Mouse (Mus musculus): Measurements from ENCODE around the gene Sarnp. TPM values are rescaled to one million over a fixed set of nuclear protein-coding genes. Genes with fewer than 3 reads are reported as not detected.

Gene Sarnp
- polyA plus RNA-seq, 1 experiment from 2014 or later, result 247 TPM

DNA sequence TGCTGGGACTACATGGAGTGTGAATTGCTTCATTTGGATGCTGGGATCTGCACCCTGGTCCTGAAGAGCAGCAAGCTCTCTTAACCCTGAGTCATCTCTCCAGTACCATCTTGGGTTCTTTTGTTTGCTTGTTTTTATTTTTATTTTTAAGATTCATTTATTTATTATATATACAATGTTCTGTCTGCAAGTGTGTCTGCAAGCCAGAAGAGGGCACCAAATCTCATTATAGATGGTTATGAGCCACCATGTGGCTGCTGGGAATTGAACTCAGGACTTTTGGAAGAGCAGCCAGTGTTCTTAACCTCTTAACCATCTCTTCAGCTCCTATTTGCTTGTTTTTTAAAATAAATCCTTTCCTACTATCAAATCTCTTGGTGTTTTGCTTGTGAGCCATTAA is 20.3 kb downstream of the Sarnp start:
- Histone ChIP-seq H3K4me3 (no peak overlapping the region), H3K4me1 (no peaks in the 10 kb centered on the region), H3K27ac (no peak overlapping the region), H3K9me3 (no peaks in the 10 kb centered on the region; the same call in 1 of the 2 replicates), H3K36me3 (replicated peaks) (peaks cover 99% of the 10 kb centered on the region), H3K27me3 (ENCODE audit: poor library complexity, severe bottlenecking) (no peaks in the 10 kb centered on the region)
- DNase-seq (ENCODE audit: extremely low spot score, low spot score), result no peak

DNA sequence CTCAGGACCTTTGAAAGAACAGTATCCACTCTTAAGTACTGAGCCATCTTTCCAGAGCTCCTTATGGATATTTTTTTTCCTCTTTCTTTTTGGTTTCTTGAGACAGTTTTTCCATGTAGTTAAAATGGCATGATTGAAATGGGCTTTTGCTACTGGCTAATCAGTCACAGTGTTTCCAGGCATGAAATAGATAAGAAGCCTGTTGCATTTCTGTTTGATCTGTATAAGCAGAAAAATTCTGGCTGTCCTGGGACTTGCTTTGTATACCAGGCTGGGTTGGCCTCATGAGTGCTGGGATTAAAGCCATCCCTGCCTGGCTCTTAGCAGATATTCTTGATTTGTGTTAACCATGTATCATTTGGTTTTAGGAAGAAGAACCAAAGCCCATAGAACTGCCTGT is 22.3 kb downstream of the Sarnp start:
- no peaks in the 10 kb centered on the region for H3K27me3 ChIP-seq (ENCODE audit: poor library complexity, severe bottlenecking)
- no peaks in the 10 kb centered on the region for H3K9me3 ChIP-seq
- peaks cover 94% of the 10 kb centered on the region for H3K36me3 ChIP-seq (replicated peaks)
- H3K27ac ChIP-seq, result no peak overlapping the region
- no peak for DNase-seq (ENCODE audit: extremely low spot score, low spot score)
- no peaks in the 10 kb centered on the region for H3K4me1 ChIP-seq
- no peak overlapping the region for H3K4me3 ChIP-seq

GRCm38 (mm10) chr10:128840612-128841011 is 23.5 kb downstream of the Sarnp start:
- Histone ChIP-seq H3K27ac (no peak overlapping the region), H3K9me3 (no peaks in the 10 kb centered on the region), H3K4me1 (peaks cover 6% of the 10 kb centered on the region), H3K4me3 (no peak overlapping the region), H3K36me3 (replicated peaks) (peaks cover 91% of the 10 kb centered on the region), H3K27me3 (ENCODE audit: poor library complexity, severe bottlenecking) (no peaks in the 10 kb centered on the region)
- DNase-seq (ENCODE audit: extremely low spot score, low spot score), result no peak

GRCm38 (mm10) chr10:128843260-128843659 is 26.1 kb downstream of the Sarnp start:
- Histone ChIP-seq H3K4me1 (peaks cover 11% of the 10 kb centered on the region), H3K36me3 (replicated peaks) (peaks cover 85% of the 10 kb centered on the region), H3K27ac (no peak overlapping the region), H3K9me3 (no peaks in the 10 kb centered on the region), H3K27me3 (ENCODE audit: poor library complexity, severe bottlenecking) (no peaks in the 10 kb centered on the region), H3K4me3 (no peak overlapping the region)
- no peak for DNase-seq (ENCODE audit: extremely low spot score, low spot score)
- 97% methylated on average over 5 of the region's 5 CpGs for WGBS

DNA sequence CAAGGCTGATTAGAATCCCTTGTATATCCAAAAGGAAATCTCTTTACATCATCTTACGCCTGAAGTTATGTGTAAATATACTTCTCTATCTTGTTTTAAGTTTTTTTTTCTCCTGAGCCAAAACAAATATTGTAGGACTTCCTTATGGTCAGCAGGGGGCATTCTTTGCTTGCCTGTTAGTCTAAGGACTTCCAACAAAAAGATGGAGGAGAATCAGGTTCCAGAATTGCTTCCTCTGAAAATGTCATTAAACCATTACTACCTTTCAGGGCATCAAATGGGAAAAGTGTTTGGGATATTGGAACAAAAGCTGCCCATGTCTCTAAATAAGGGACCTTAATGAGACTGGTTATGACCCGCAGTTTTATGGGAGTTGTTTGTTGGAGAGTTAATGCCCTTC is 28.4 kb downstream of the Sarnp start:
- Histone ChIP-seq H3K27ac (no peak overlapping the region), H3K27me3 (ENCODE audit: poor library complexity, severe bottlenecking) (no peaks in the 10 kb centered on the region), H3K4me3 (no peak overlapping the region), H3K4me1 (peaks cover 11% of the 10 kb centered on the region), H3K36me3 (replicated peaks) (peaks cover 85% of the 10 kb centered on the region), H3K9me3 (no peaks in the 10 kb centered on the region)
- WGBS, result 64% methylated on average over 2 of the region's 2 CpGs
- DNase-seq (ENCODE audit: extremely low spot score, low spot score), result no peak

DNA sequence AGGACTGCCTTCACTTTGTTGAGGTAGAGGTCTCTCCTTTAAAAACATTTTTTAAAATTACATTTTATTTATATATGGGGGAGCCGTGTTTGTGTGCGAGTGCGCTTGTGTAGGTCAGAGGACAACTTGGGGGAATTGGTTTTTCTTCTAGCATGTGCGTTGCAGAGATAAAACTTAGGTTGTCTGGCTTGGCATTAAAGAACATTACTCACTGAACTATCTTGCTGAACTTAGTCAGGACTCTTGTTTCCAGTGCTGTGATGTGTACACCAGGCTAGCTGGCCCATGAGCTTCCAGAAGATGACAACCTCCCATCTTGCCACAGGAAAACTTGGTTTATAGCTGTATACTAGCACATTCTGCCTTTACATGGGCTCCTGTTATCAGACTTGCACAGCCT is 29.5 kb downstream of the Sarnp start:
- DNase-seq (ENCODE audit: extremely low spot score, low spot score), result no peak
- H3K36me3 ChIP-seq (replicated peaks), result peaks cover 84% of the 10 kb centered on the region
- no peak overlapping the region for H3K4me3 ChIP-seq
- 96% methylated on average over 4 of the region's 4 CpGs for WGBS
- H3K27me3 ChIP-seq (ENCODE audit: poor library complexity, severe bottlenecking), result no peaks in the 10 kb centered on the region
- H3K27ac ChIP-seq, result no peak overlapping the region
- H3K9me3 ChIP-seq, result no peaks in the 10 kb centered on the region
- H3K4me1 ChIP-seq, result peaks cover 11% of the 10 kb centered on the region

DNA sequence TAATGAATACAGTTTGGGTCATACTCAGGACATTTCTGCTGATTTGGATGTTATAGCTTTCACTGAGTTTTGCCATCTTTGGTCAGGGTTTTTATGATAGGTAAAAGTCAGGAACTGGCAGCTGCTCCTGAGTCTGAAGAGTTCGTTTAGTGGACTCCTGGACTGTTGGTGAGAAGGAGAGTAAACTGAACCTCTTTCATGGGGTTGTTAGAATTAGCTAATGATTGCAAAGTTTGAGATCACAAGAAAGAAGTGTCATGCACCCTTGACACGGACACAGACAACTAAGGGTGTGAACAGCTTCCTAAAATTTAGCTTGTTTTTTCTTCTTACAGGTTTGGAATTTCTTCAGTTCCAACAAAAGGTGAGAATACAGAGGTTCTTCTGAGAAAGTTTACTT is 31.3 kb downstream of the Sarnp start:
- no peak overlapping the region for H3K4me3 ChIP-seq
- no peaks in the 10 kb centered on the region for H3K9me3 ChIP-seq
- H3K4me1 ChIP-seq, result peaks cover 11% of the 10 kb centered on the region
- no peaks in the 10 kb centered on the region for H3K27me3 ChIP-seq (ENCODE audit: poor library complexity, severe bottlenecking)
- H3K27ac ChIP-seq, result no peak overlapping the region
- H3K36me3 ChIP-seq (replicated peaks), result peaks cover 83% of the 10 kb centered on the region
- WGBS, result 84% methylated on average over 2 of the region's 2 CpGs
- no peak for DNase-seq (ENCODE audit: extremely low spot score, low spot score)

DNA sequence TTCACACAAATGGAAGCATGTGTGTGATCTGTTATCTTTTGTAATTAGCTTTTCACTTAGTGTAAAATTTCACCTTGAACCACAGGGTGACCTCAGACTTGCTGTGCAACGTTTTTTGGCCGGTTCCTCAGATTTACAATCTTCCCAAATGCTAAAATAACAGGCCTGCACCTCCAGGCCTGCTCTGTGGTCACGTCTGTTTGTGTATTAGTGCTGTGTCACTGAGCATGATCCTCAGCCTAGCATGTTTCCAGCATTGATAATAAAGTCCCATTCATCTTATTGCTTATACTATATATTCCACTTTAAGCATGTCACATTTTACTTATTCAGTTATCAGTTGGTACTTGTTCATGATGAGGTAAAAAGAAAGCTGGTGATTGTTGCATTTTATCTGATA is 33.2 kb downstream of the Sarnp start:
- no peak for DNase-seq (ENCODE audit: extremely low spot score, low spot score)
- WGBS, result 75% methylated on average over 3 of the region's 3 CpGs

GRCm38 (mm10) chr10:128861176-128861575 is 44.0 kb downstream of the Sarnp start:
- no peaks in the 10 kb centered on the region for H3K27me3 ChIP-seq (ENCODE audit: poor library complexity, severe bottlenecking)
- no peak for DNase-seq (ENCODE audit: extremely low spot score, low spot score)
- H3K4me3 ChIP-seq, result no peak overlapping the region
- no peak overlapping the region for H3K27ac ChIP-seq
- no peaks in the 10 kb centered on the region for H3K4me1 ChIP-seq
- H3K9me3 ChIP-seq, result no peaks in the 10 kb centered on the region
- H3K36me3 ChIP-seq (replicated peaks), result peaks cover 82% of the 10 kb centered on the region

More for the DNA sequence above, 33.2 kb downstream of the Sarnp start:
- no peak overlapping the region for H3K4me3 ChIP-seq
- H3K27ac ChIP-seq, result no peak overlapping the region
- H3K27me3 ChIP-seq (ENCODE audit: poor library complexity, severe bottlenecking), result no peaks in the 10 kb centered on the region
- H3K4me1 ChIP-seq, result peaks cover 5% of the 10 kb centered on the region
- no peaks in the 10 kb centered on the region for H3K9me3 ChIP-seq
- peaks cover 77% of the 10 kb centered on the region for H3K36me3 ChIP-seq (replicated peaks)

GRCm38 (mm10) chr10:128866042-128866441 is 48.9 kb downstream of the Sarnp start:
- Histone ChIP-seq H3K27ac (no peak overlapping the region), H3K9me3 (no peaks in the 10 kb centered on the region), H3K4me3 (no peak overlapping the region), H3K4me1 (no peaks in the 10 kb centered on the region), H3K36me3 (replicated peaks) (peaks cover 85% of the 10 kb centered on the region), H3K27me3 (ENCODE audit: poor library complexity, severe bottlenecking) (no peaks in the 10 kb centered on the region)
- no peak for DNase-seq (ENCODE audit: extremely low spot score, low spot score)
- 88% methylated on average over 3 of the region's 3 CpGs for WGBS

DNA sequence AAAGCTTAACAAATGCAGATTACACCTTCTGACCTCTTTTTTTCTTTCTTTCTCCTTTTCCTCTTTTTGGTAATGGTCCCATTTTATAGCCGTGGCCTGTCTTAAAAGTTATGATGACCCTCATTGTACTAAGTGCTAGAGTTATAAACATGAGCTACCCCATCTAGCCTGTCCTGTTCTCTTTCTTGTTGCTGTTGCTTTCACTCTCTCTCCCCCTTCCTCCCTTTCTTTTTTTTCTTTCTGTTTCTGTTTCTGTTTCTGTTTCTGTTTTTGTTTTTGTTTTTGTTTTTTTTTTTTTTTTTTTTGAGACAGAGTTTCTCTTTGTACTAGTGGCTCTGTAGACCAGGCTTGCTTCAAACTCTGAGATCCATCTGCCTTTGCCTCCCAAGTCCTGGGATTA is 49.4 kb downstream of the Sarnp start:
- peaks cover 85% of the 10 kb centered on the region for H3K36me3 ChIP-seq (replicated peaks)
- 92% methylated on average over 1 of the region's 1 CpGs for WGBS
- no peaks in the 10 kb centered on the region for H3K9me3 ChIP-seq
- H3K27me3 ChIP-seq (ENCODE audit: poor library complexity, severe bottlenecking), result no peaks in the 10 kb centered on the region
- DNase-seq (ENCODE audit: extremely low spot score, low spot score), result no peak
- no peak overlapping the region for H3K27ac ChIP-seq
- H3K4me1 ChIP-seq, result no peaks in the 10 kb centered on the region
- no peak overlapping the region for H3K4me3 ChIP-seq

- H3K4me1 ChIP-seq, result no peaks in the 10 kb centered on the region
- H3K36me3 ChIP-seq (replicated peaks), result peaks cover 92% of the 10 kb centered on the region
- H3K9me3 ChIP-seq, result no peaks in the 10 kb centered on the region
- no peaks in the 10 kb centered on the region for H3K27me3 ChIP-seq (ENCODE audit: poor library complexity, severe bottlenecking)
- WGBS, result 87% methylated on average over 3 of the region's 3 CpGs
- H3K27ac ChIP-seq, result no peak overlapping the region
- DNase-seq (ENCODE audit: extremely low spot score, low spot score), result no peak
- H3K4me3 ChIP-seq, result no peak overlapping the region
These were observed 53.2 kb downstream of the Sarnp start for GRCm38 (mm10) chr10:128870341-128870740.

DNA sequence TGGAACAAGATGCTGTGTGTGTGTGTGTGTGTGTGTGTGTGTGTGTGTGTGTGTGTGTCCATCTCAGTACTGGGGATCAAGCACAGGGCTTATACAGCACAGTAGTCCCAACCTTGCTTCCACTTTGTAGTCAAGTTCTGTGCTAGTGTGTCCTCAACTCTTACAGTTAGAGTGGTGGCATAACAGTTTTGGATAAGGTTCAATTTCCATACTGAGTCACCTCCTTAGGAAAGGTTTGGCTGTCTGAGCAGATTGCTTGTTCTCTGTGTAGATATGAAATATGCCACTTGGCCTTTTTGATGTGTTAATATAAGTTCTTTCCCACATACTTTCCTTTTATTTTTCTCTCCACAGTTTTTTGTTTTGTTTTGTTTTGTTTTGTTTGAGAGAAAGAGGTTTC is 61.2 kb downstream of the Sarnp start:
- no peak overlapping the region for H3K4me3 ChIP-seq
- peaks cover 3% of the 10 kb centered on the region; the same call in 1 of the 2 replicates for H3K4me1 ChIP-seq
- H3K9me3 ChIP-seq, result no peaks in the 10 kb centered on the region
- no peaks in the 10 kb centered on the region for H3K27me3 ChIP-seq (ENCODE audit: poor library complexity, severe bottlenecking)
- DNase-seq (ENCODE audit: extremely low spot score, low spot score), result no peak
- peaks cover 99% of the 10 kb centered on the region for H3K36me3 ChIP-seq (replicated peaks)
- no peak overlapping the region for H3K27ac ChIP-seq

DNA sequence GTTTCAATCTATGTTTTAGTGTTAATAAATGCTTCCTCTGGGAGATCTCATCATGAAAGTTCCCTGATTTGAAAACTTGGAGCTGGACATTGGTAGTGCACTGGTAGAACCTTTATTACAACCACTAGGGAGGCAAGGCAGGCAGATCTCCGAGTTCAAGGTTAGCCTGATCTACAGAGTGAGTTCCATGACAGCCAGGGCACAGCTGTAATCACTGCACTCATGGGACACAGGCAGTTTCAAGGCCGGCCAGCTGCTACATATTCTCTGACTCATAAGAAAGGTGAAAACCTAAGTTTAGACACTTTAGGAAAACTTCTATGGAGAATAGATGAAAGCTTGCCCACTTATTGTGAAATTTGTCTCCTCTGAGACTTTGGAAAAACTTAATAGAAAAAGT is 61.7 kb downstream of the Sarnp start:
- peaks cover 3% of the 10 kb centered on the region; the same call in 1 of the 2 replicates for H3K4me1 ChIP-seq

More for the DNA sequence above, 61.7 kb downstream of the Sarnp start:
- no peak overlapping the region for H3K4me3 ChIP-seq
- H3K9me3 ChIP-seq, result no peaks in the 10 kb centered on the region
- H3K36me3 ChIP-seq (replicated peaks), result peaks cover 99% of the 10 kb centered on the region
- WGBS, result 91% methylated on average over 2 of the region's 2 CpGs
- no peaks in the 10 kb centered on the region for H3K27me3 ChIP-seq (ENCODE audit: poor library complexity, severe bottlenecking)
- no peak for DNase-seq (ENCODE audit: extremely low spot score, low spot score)
- H3K27ac ChIP-seq, result no peak overlapping the region
